Mouse (Mus musculus) G1E (cell line): Measurements from ENCODE around the gene Retreg3.

Source experiments
- CTCF ChIP-seq: IDR thresholded peaks from 2 replicates; pipeline ENCODE4 v1.5.1; 2012; ENCODE audit warnings: low read depth, low read length, inconsistent platforms, mixed read lengths
- GATA2 ChIP-seq: IDR thresholded peaks from 2 replicates; pipeline ENCODE4 v1.6.1; 2012; ENCODE audit warnings: low read depth, low read length, inconsistent platforms, borderline replicate concordance
- POLR2AphosphoS5 ChIP-seq: IDR thresholded peaks from 2 replicates; pipeline ENCODE4 v1.6.1; 2012; ENCODE audit warnings: low read depth, low read length, inconsistent platforms; ENCODE audit not compliant: insufficient replicate concordance

GRCm38 (mm10) chr11:101130056-101130756, 10.5 kb upstream of the Retreg3 start:
- TF ChIP-seq CTCF: no peak
- no peak for TF ChIP-seq POLR2AphosphoS5
- TF ChIP-seq GATA2: no peak
